Mouse (Mus musculus) lung, adult 18-20 months (tissue): ENCODE measurements around the gene Lactbl1.

Source experiments
- DNase-seq, 2 experiments: peaks; one replicate each; pipeline ENCODE4 v3.0.0; 2022; ENCODE audit warnings: mixed read lengths in 2 of 2

Gene Lactbl1

DNA sequence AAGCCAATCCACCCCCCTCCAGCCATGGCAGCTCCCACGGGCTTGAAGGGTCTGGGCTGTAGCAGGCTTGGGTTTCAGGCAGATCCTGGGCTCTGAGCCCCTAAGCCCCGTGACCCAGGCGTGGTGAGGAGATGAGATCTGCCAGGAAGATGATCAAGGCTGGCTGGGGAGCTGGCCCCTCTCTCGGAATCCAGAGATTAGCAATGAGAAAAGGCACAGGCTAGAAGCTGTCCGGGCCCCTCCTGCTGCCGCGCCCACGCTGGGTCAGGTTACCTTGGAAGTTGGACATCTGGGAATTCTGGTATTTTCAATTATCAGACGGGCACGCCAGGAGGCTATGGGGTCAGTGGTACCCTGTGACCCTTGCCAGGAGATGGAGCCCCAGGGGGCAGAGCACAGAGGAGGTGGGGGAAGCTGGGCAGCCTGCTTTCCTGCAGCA is 63.0 kb downstream of the Lactbl1 start:
- no peak for DNase-seq

DNA sequence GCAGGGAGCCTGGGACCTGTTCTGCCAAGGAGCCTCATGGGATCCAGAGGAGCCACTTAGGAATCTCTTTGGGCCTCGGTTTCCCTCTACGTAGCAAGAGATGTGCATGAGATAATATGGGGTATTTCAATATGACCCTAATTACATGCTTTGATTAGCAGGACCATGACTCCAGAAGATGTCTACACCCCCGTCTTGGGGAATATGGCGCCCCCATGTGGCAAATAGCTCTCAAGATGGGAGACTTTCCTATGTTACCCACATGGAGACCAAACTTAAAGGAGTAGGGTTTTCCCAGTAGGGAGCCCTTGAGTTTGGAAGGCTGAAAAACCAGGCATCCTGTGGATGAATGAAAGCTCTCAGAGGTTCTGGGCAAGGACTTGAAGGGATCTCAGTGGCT is 65.7 kb downstream of the Lactbl1 start:
- no peak for DNase-seq
